21 mouse cellular contexts compared by ENCODE assay signal in genomic region chr15:6254383-6254782, GRCm38 (mm10).
"Had no signal": no experiment of that assay in that cellular context is flagged by ENCODE, and none has a peak within 500 bp of the region (broad histone marks: within the 10 kb centered on the region; RNA-seq: fewer than 3 reads in every experiment).

No protein-coding gene starts in this region.

- H3K4me1 ChIP-seq: forebrain, embryonic 15.5 days; heart, embryonic 15.5 days; hindbrain, embryonic 13.5 days; hindbrain, embryonic 15.5 days; limb, embryonic 13.5 days; limb, embryonic 15.5 days; liver, embryonic 12.5 days had no signal

- H3K27me3 ChIP-seq: forebrain, embryonic 15.5 days; heart, embryonic 13.5 days; heart, embryonic 15.5 days; hindbrain, embryonic 13.5 days; hindbrain, embryonic 15.5 days; limb, embryonic 13.5 days; limb, embryonic 15.5 days; liver, embryonic 12.5 days had no signal

- DNase-seq: forebrain, postnatal 0 days; gastrocnemius, postnatal 14 days; gastrocnemius, postnatal 36 days; heart, adult 2 months; heart, postnatal 14 days; heart, postnatal 36 days; kidney, postnatal 25 days; kidney, postnatal 4 days; left cerebral cortex, postnatal 4 days had no signal

- H3K36me3 ChIP-seq: forebrain, embryonic 15.5 days; heart, embryonic 13.5 days; heart, embryonic 15.5 days; hindbrain, embryonic 13.5 days; hindbrain, embryonic 15.5 days; limb, embryonic 13.5 days; limb, embryonic 15.5 days; liver, embryonic 12.5 days had no signal

- H3K27ac ChIP-seq: forebrain, embryonic 15.5 days; heart, adult 2 months; heart, embryonic 13.5 days; heart, embryonic 15.5 days; hindbrain, embryonic 13.5 days; hindbrain, embryonic 15.5 days; hindbrain, postnatal 0 days; layer of hippocampus, adult 2 months; limb, embryonic 13.5 days; limb, embryonic 15.5 days; liver, embryonic 12.5 days; liver, embryonic 14.5 days had no signal

- ATAC-seq: forebrain, embryonic 15.5 days; forebrain, postnatal 0 days; hindbrain, postnatal 0 days; liver, embryonic 12.5 days had no signal

- H3K4me3 ChIP-seq: forebrain, embryonic 15.5 days; heart, adult 2 months; heart, embryonic 13.5 days; heart, embryonic 15.5 days; hindbrain, embryonic 13.5 days; hindbrain, embryonic 15.5 days; layer of hippocampus, adult 2 months; limb, embryonic 13.5 days; limb, embryonic 15.5 days; liver, embryonic 12.5 days had no signal

- H3K9me3 ChIP-seq: forebrain, embryonic 15.5 days; heart, embryonic 13.5 days; heart, embryonic 15.5 days; hindbrain, embryonic 13.5 days; hindbrain, embryonic 15.5 days; limb, embryonic 13.5 days; limb, embryonic 15.5 days; liver, embryonic 12.5 days had no signal

- H3K9ac ChIP-seq: forebrain, embryonic 15.5 days; forebrain, postnatal 0 days; heart, embryonic 13.5 days; heart, embryonic 15.5 days; hindbrain, embryonic 13.5 days; hindbrain, embryonic 15.5 days; limb, embryonic 13.5 days; limb, embryonic 15.5 days; liver, embryonic 12.5 days; liver, embryonic 14.5 days had no signal

- H3K4me2 ChIP-seq: forebrain, embryonic 15.5 days; heart, embryonic 11.5 days; heart, embryonic 13.5 days; heart, embryonic 15.5 days; hindbrain, embryonic 13.5 days; hindbrain, embryonic 15.5 days; limb, embryonic 13.5 days; limb, embryonic 15.5 days; liver, embryonic 12.5 days had no signal
